Mouse (Mus musculus) cerebral cortex, adult 2 months (tissue): ENCODE results near the gene Wdr73.

ENCODE experiments used
- WGBS: fragments of 180-500 bp; shearing (Covaris S2); methylation state at CpG from one replicate; pipeline ENCODE4 v1.1.7; 2018; 5-methylcytosine and 5-hydroxymethylcytosine counted together

Gene Wdr73

GRCm38 (mm10) chr7:80894196-80894595 lies 6.9 kb downstream of the Wdr73 start:
- 46% methylated on average over 7 of the region's 7 CpGs for WGBS

- WGBS, result 63% methylated on average over 6 of the region's 6 CpGs
Observed at GRCm38 (mm10) chr7:80893753-80894129, 7.3 kb downstream of the Wdr73 start.

- 86% methylated on average over 15 of the region's 15 CpGs for WGBS
Observed at GRCm38 (mm10) chr7:80893086-80893752, 7.8 kb downstream of the Wdr73 start.

GRCm38 (mm10) chr7:80889841-80890241 lies 11.2 kb downstream of the Wdr73 start:
- 68% methylated on average over 13 of the region's 13 CpGs for WGBS

- 42% methylated on average over 9 of the region's 9 CpGs for WGBS
Observed at GRCm38 (mm10) chr7:80889021-80889511, 12.0 kb downstream of the Wdr73 start.

GRCm38 (mm10) chr7:80888595-80888994 lies 12.5 kb downstream of the Wdr73 start:
- WGBS, result 65% methylated on average over 7 of the region's 7 CpGs

GRCm38 (mm10) chr7:80885666-80886065 lies 15.4 kb downstream of the Wdr73 start:
- 28% methylated on average over 1 of the region's 1 CpGs for WGBS

GRCm38 (mm10) chr7:80882830-80883505 lies 18.1 kb downstream of the Wdr73 start:
- WGBS, result 14% methylated on average over 14 of the region's 14 CpGs

GRCm38 (mm10) chr7:80875727-80876126 lies 25.3 kb downstream of the Wdr73 start:
- 78% methylated on average over 37 of the region's 37 CpGs for WGBS

- WGBS, result 96% methylated on average over 2 of the region's 2 CpGs
Observed at GRCm38 (mm10) chr7:80873631-80874030, 27.4 kb downstream of the Wdr73 start.

GRCm38 (mm10) chr7:80873038-80873437 lies 28.0 kb downstream of the Wdr73 start:
- 67% methylated on average over 5 of the region's 5 CpGs for WGBS

GRCm38 (mm10) chr7:80868686-80869085 lies 32.4 kb downstream of the Wdr73 start:
- 84% methylated on average over 2 of the region's 2 CpGs for WGBS

GRCm38 (mm10) chr7:80866514-80867147 lies 34.4 kb downstream of the Wdr73 start:
- WGBS, result 85% methylated on average over 7 of the region's 7 CpGs

GRCm38 (mm10) chr7:80865521-80865920 lies 35.5 kb downstream of the Wdr73 start:
- 91% methylated on average over 7 of the region's 7 CpGs for WGBS

GRCm38 (mm10) chr7:80864831-80865230 lies 36.2 kb downstream of the Wdr73 start:
- 27% methylated on average over 8 of the region's 8 CpGs for WGBS

- 38% methylated on average over 1 of the region's 1 CpGs for WGBS
Observed at GRCm38 (mm10) chr7:80864151-80864550, 36.9 kb downstream of the Wdr73 start.

- WGBS, result 54% methylated on average over 5 of the region's 5 CpGs
Observed at GRCm38 (mm10) chr7:80863520-80863919, 37.5 kb downstream of the Wdr73 start.

- 93% methylated on average over 2 of the region's 2 CpGs for WGBS
Observed at GRCm38 (mm10) chr7:80862475-80862874, 38.6 kb downstream of the Wdr73 start.

GRCm38 (mm10) chr7:80860729-80861274 lies 40.3 kb downstream of the Wdr73 start, which contains the start of gene Zscan2:
Gene Zscan2 (plus strand): TSS chr7:80860920.
- WGBS, result under 1% methylated on average over 40 of the region's 40 CpGs

- under 1% methylated on average over 13 of the region's 13 CpGs for WGBS
Observed at GRCm38 (mm10) chr7:80860227-80860626, 40.8 kb downstream of the Wdr73 start.

- WGBS, result 18% methylated on average over 6 of the region's 6 CpGs
Observed at GRCm38 (mm10) chr7:80857181-80857580, 43.9 kb downstream of the Wdr73 start.

GRCm38 (mm10) chr7:80853218-80853617 lies 47.9 kb downstream of the Wdr73 start:
- WGBS, result 95% methylated on average over 3 of the region's 3 CpGs
